Mouse (Mus musculus): ENCODE measurements around the gene Stat5b. TPM values are rescaled to one million over a fixed set of nuclear protein-coding genes. Genes with fewer than 3 reads are reported as not detected.
A peak's percentile ranks its signal among the peaks of the same experiment; 100 is the strongest.

Gene Stat5b
- 100 to 1,000 TPM; 136 to 186 (median 155) TPM for total RNA-seq (2022)

DNA sequence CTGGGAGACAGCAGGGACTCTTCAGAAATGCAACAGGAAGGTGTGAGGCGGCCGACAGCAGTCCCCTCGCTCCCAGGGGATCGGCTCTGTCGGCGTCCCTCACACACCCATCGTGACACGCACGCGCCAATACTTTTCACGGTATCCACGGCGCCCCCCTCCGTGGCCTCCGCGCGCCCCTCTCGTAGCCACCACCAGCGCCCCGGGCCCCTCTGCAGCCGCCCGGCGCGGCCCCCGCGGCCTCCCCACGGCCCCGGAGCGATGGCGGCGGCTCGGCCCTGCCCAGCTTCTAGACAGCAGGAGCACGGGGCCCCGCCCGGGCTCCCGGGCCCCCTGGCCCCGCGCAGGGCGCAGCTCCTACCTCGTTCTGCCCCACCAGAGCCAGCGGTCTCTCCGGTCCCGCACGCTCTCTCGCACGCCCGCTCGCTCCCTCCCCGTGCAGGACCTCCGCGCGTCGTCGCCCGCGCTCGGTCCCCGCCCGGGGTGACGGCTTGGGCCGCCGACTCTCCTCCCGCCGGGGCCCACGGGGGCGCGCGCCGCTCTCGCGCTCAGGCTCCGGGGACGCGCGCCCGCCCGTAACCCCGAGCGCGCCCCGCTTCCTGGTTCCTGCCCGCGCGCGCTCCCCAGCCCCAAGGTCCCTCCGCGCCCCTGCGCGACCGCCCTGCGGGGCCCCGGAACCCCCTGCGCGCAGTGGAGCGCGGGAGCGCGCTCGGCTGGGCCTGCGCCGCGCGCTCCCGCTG, at the start of gene Stat5b:
Stat5b (minus strand) TSS at position 687 of the 740 bp plus-strand sequence.
- peak; percentile 65 to 79 for DNase-seq (ENCODE audit: low spot score in 2 of 2)

DNA sequence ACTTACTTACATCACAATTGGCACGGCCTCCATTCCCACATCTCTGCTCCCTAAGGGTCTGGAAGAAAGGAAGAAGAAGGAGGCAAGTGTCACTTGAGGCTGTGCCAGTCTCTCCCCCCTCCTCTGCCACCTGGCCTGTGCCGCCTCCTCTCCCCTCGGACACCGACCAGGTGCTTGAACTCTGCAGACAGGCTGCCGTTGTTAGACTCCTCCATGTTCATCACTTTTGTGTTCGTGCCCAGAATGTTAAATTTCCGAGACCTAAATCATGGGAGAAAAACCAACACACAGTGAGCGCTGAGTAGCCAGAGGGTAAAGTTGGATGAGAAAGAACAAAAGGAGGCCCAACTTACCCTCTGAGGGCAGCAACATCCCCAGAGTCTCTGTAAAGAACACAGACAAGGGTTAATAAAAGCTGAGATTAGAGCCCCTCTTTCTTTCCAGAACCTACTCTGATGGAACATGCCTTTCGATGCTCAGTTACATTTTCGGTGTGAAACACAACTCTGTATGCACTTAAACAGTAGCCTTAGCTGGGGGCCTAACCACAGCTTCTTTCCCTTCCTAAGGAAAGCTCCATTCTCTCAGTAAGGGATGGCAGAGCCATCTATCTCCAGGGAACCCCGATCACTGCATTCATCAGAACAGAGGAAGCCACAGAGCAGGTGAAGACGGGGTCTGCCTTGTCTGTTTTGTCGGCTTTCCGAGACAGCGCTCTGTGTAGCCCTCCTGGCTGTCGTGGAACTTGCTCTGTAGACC, 48.1 kb upstream of the Stat5b start:
- no peak for DNase-seq (ENCODE audit: low spot score in 2 of 2)

GRCm38 (mm10) chr11:100897294-100898231, 47.0 kb upstream of the Stat5b start:
- DNase-seq (ENCODE audit: low spot score in 2 of 2) = no peak

DNA sequence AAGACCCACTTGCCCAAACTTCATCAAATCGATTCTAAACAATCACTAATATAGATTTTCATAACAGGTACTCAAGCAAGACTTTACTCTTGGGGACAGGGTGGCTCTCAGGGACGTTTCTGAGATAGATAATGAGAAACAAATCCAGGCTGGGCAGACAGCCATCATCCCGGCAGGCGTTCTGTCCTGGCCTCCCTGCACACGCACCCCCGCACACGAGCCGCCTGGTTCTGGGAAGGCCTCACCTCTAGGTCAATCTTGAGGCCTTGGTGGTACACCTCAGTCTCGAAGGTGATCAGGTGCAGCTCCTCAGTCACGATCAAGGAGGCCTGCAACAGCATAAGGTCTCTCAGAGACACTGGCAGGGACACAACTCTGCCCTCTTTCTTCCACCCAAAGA, 45.6 kb upstream of the Stat5b start:
- no peak for DNase-seq (ENCODE audit: low spot score in 2 of 2)

DNA sequence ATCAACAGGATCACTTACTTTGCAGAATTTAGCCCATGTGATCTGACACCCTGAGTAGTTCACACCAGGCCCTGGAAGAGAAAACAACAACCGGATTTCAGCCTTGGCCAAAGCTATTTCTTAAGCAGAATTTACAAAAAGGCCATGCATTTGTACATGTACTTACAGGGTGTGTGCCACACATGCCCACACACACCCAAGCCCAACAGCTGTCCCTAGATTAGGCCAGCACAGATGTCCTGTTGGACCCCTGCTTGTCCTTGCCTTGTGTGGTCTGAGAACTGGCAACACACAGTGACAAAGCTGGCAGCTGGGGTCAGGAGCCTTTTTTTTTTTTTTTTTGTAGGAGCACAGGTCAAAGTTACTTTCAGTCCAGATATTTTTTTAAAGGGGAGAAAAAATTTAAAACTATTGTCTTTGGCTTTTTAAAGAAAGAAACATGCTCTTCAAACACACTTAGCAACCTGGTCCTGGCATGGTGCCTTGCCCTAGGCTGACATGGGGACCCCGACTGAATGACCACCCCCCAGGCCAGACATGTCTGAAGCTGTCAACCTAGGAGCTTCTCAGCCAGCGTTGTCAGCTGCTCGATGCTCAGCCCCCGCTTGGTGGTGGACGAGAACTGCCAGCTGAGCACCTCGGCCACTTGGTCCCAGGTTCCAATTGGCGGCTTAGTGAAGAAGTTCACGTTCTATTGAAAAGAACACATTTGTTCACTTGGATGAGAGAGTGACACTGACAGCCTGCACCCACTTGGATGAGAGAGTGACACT, 43.8 kb upstream of the Stat5b start:
- no peak for DNase-seq (ENCODE audit: low spot score in 2 of 2)

GRCm38 (mm10) chr11:100893482-100893881, 43.0 kb upstream of the Stat5b start:
- DNase-seq (ENCODE audit: low spot score in 2 of 2) = peak; percentile 81 to 88

- peak in 1 of 2 experiments; percentile 58 for DNase-seq (ENCODE audit: low spot score in 2 of 2)
Observed at GRCm38 (mm10) chr11:100892435-100892834, 41.9 kb upstream of the Stat5b start.

GRCm38 (mm10) chr11:100891256-100892123, 41.0 kb upstream of the Stat5b start:
- no peak for DNase-seq (ENCODE audit: low spot score in 2 of 2)

GRCm38 (mm10) chr11:100890481-100890880, 40.0 kb upstream of the Stat5b start:
- DNase-seq (ENCODE audit: low spot score in 2 of 2) = no peak

DNA sequence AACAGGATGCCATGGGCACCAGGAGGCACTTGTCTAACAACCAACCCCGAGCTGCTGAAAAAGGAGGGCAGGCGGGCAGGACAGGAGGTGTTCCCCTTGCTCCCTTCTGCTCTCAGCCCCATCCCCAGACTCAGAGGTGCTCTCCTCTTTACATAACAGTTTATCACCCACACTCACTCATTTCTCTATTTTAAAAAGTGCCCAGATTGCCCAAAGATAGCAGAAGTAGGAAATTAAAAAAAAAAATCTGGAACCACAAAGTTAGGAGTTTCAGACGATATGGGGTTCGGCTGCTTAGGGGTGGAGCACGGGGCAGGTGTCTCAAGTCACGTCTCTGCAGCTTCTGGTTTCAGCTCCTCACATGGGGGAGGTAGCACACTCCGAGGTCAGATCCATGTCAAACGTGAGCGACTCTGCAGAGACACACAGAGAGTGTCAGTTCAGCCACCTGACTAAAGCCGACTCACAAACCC, 37.9 kb upstream of the Stat5b start:
- no peak for DNase-seq (ENCODE audit: low spot score in 2 of 2)

DNA sequence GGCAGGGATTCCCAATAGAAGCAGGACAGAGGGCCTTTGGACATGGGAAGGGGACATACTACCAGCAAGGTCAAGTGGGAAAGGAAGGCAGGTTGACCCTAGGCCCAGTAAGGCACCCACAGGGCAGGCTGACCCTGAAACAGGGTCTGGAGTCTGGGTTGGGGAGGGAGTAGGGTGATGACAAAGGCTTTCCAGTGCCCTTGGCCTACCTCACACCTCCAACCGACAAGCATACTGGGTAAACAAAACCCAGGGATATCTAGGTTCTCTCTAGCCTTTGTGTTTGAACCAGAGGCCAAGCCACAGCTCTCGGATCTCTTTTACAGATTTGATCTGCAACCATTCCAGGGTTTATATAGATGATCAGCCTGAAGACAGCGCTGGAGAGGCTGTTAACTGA, 37.2 kb upstream of the Stat5b start:
- no peak for DNase-seq (ENCODE audit: low spot score in 2 of 2)

DNA sequence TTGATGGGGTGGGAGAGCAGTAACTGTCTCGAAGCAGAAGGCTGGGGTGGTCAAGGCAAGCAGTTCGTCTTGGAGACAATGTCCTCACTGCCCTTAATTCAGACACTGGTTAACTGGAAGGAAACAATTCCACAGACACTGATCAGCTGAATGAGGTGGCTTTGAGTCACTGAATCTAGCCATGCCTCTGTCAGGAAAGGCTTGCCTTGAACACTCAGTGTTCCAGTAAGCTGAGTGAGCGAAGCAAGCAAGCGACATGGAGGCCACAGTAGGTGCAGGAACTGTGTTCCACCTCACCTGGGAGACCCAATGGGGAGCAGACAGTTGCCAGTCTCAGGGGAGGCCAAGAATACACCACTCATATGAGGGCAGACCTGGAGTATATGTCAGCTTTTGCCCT, 36.7 kb upstream of the Stat5b start:
- no peak for DNase-seq (ENCODE audit: low spot score in 2 of 2)

DNA sequence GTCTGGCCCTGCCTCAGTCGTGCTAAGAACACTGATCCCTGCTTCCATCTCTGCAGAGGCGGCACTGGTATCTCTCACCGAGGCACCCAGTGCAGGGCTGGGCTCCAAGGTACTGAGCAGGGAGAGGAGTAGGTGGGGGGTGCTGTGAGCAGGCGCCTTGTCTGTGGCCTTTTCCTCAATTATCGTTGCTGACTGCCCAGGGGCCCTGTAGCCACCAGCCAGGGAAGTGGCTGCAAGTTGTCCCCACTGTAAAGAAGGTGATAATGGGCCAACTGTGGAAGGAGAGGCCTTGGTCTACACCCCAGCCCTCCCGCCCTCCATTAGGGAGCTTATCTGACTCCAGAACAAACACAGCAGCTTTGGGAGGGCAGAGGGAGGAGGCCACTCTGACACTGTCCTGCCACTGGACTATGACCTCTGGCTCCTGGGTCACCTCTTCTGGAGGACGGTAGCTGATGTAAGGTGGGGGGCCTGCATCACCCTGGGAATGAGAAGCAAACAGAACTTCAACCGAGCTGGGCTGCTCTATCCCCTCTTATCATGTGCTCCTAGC, 35.7 kb upstream of the Stat5b start:
- no peak for DNase-seq (ENCODE audit: low spot score in 2 of 2)

DNA sequence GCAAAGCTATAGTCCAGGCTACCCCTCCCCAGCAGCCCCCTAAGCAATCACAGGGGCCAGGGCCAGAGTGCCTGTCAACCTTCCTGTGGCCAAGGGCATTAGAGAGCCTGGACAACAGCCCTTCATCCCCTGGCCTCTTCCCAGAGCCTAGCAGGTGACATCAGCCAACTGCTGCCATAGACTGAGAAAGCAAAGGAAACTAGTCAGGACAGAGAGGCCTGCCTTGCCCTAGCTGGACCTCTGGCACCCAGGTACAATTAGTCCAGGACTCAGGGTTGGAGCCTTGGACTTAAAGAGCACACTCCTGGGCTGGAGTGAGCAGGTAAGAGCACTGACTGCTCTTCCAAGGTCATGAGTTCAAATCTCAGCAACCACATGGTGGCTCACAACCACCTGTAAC, 34.9 kb upstream of the Stat5b start:
- DNase-seq (ENCODE audit: low spot score in 2 of 2) = no peak

DNA sequence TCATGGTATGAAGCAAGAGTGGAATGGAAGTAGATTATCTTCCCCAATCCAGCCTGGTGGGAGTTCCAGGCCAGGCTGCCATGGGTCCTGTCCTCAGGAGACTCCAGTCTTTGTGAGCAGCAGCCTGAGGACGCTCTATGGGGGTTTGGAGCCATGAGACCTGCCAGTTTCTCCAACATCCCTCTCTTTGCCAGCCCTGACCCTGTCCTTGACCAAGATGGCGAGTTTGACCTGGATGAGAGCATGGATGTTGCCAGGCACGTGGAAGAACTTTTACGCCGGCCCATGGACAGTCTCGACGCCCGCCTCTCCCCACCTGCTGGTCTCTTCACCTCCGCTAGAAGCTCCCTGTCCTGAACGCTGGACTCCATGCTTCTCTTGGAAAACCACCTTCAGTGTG, 33.1 kb upstream of the Stat5b start:
- DNase-seq (ENCODE audit: low spot score in 2 of 2) = no peak

- no peak for DNase-seq (ENCODE audit: low spot score in 2 of 2)
Observed at GRCm38 (mm10) chr11:100879321-100880078, 29.0 kb upstream of the Stat5b start.

- DNase-seq (ENCODE audit: low spot score in 2 of 2) = no peak
Observed at GRCm38 (mm10) chr11:100875761-100876160, 25.2 kb upstream of the Stat5b start.

DNA sequence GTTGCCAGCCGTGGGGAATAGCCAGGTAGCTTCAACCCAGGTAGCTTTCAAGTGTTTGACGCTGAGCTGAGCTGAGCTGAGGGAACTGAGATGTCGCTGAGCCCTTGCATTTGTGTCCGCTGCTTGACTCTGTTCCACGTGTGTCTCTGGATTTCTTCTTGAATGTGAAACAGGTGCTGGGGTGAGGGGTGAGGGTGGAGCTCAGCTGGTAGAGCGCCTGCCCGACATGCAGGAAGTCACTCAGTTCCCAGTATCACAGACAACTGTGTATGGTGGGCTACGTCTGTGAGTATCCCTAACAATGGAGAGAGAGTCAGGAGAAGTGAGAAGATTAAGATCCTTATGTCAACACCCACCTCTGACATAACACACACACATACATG, 20.4 kb upstream of the Stat5b start:
- DNase-seq (ENCODE audit: low spot score in 2 of 2) = no peak
